Mouse (Mus musculus) MEL (cell line): ENCODE results near the gene Adamts14. TPM values are rescaled to one million over a fixed set of nuclear protein-coding genes. Genes with fewer than 3 reads are reported as not detected.

ENCODE experiments used
- DNase-seq: peaks from one replicate; pipeline ENCODE4 v3.0.0; 2011; ENCODE audit warnings: low read depth, low spot score
- H3K27ac ChIP-seq: 2 replicates; pipeline ENCODE4 v1.5.1; 2012; ENCODE audit warnings: low read depth, mild to moderate bottlenecking, control low read depth, low read length, moderate library complexity; ENCODE audit not compliant: control insufficient read depth
- H3K27me3 ChIP-seq, 2 experiments: fragments of 150-350 bp in 1 of 2; sonication (generic) in 1 of 2; 2 replicates each; pipeline ENCODE4 v1.6.1; 2012; ENCODE audit warnings: low read length in 2 of 2, mild to moderate bottlenecking in 2 of 2, improper control_type of control experiment in 1 of 2, moderate library complexity in 1 of 2; ENCODE audit not compliant: insufficient read depth in 2 of 2, control insufficient read depth in 1 of 2
- H3K36me3 ChIP-seq, 2 experiments: 2 replicates each; pipeline ENCODE4 v1.6.1; 2012 to 2014; ENCODE audit warnings: low read length in 2 of 2, improper control_type of control experiment in 1 of 2, inconsistent platforms in 1 of 2, mild to moderate bottlenecking in 1 of 2; ENCODE audit not compliant: insufficient read depth in 2 of 2, control insufficient read depth in 1 of 2
- H3K4me1 ChIP-seq, 2 experiments: fragments of 150-350 bp in 1 of 2; sonication (generic) in 1 of 2; 2 replicates each; pipeline ENCODE4 v1.6.1; 2012; ENCODE audit warnings: low read length in 2 of 2, improper control_type of control experiment in 1 of 2, mild to moderate bottlenecking in 1 of 2; ENCODE audit not compliant: insufficient read depth in 2 of 2, control insufficient read depth in 1 of 2
- H3K4me3 ChIP-seq, 2 experiments: fragments of 150-350 bp in 1 of 2; sonication (generic) in 1 of 2; 2 replicates each; pipeline ENCODE4 v1.5.1; 2012; ENCODE audit warnings: low read depth in 2 of 2, low read length in 2 of 2, mild to moderate bottlenecking in 2 of 2, moderate library complexity in 2 of 2, control low read depth in 1 of 2, improper control_type of control experiment in 1 of 2; ENCODE audit not compliant: control insufficient read depth in 1 of 2, insufficient read depth in 1 of 2
- H3K79me2 ChIP-seq: 2 replicates; pipeline ENCODE4 v1.6.1; 2012; ENCODE audit warnings: mild to moderate bottlenecking, low read length, moderate library complexity; ENCODE audit not compliant: control insufficient read depth, poor library complexity, insufficient read depth
- H3K9ac ChIP-seq: 2 replicates; pipeline ENCODE4 v1.6.1; 2012; ENCODE audit warnings: low read depth, mild to moderate bottlenecking, control low read depth, low read length, moderate library complexity; ENCODE audit not compliant: control insufficient read depth, poor library complexity, severe bottlenecking
- H3K9me3 ChIP-seq: fragments of 150-350 bp; sonication (generic); replicated peaks from 2 replicates; pipeline ENCODE4 v1.6.1; 2012; ENCODE audit warnings: mild to moderate bottlenecking, low read length, improper control_type of control experiment, moderate library complexity; ENCODE audit not compliant: insufficient read depth
- BHLHE40 ChIP-seq: IDR thresholded peaks from 2 replicates; pipeline ENCODE4 v1.6.1; 2012; ENCODE audit warnings: low read depth, mild to moderate bottlenecking, inconsistent platforms, low read length, improper control_type of control experiment, borderline replicate concordance
- CHD2 ChIP-seq: IDR thresholded peaks from 2 replicates; pipeline ENCODE4 v1.6.1; 2011; ENCODE audit warnings: low read length, improper control_type of control experiment
- CTCF ChIP-seq, 3 experiments: IDR thresholded peaks in 2 of 3; conservative IDR thresholded peaks in 1 of 3; 2 replicates each; pipeline ENCODE4 v1.5.1; 2011 to 2012; ENCODE audit warnings: low read length in 3 of 3, low read depth in 2 of 3, mild to moderate bottlenecking in 2 of 3, improper control_type of control experiment in 1 of 3, inconsistent platforms in 1 of 3, mixed read lengths in 1 of 3, moderate library complexity in 1 of 3; ENCODE audit not compliant: control insufficient read depth in 1 of 3, insufficient read depth in 1 of 3, poor library complexity in 1 of 3, severe bottlenecking in 1 of 3
- E2F4 ChIP-seq: IDR thresholded peaks from 2 replicates; pipeline ENCODE4 v1.6.1; 2011; ENCODE audit warnings: low read depth, low read length, improper control_type of control experiment, borderline replicate concordance
- ELF1 ChIP-seq: IDR thresholded peaks from 2 replicates; pipeline ENCODE4 v1.6.1; 2014; ENCODE audit warnings: low read depth, mild to moderate bottlenecking, inconsistent platforms, low read length, improper control_type of control experiment, moderate library complexity
- ETS1 ChIP-seq: IDR thresholded peaks from 2 replicates; pipeline ENCODE4 v1.6.1; 2012; ENCODE audit warnings: low read depth, mild to moderate bottlenecking, inconsistent platforms, low read length, improper control_type of control experiment, moderate library complexity
- GABPA ChIP-seq: IDR thresholded peaks from 2 replicates; pipeline ENCODE4 v1.6.1; 2012; ENCODE audit warnings: low read depth, mild to moderate bottlenecking, inconsistent platforms, low read length, improper control_type of control experiment, moderate library complexity
- JUND ChIP-seq: IDR thresholded peaks from 2 replicates; pipeline ENCODE4 v1.6.1; 2011; ENCODE audit warnings: low read depth, mild to moderate bottlenecking, improper control_type of control experiment, low read length
- MAFK ChIP-seq: IDR thresholded peaks from 2 replicates; pipeline ENCODE4 v1.6.1; 2011; ENCODE audit warnings: low read depth, mild to moderate bottlenecking, low read length, improper control_type of control experiment, borderline replicate concordance
- MAX ChIP-seq: IDR thresholded peaks from 2 replicates; pipeline ENCODE4 v1.6.1; 2011; ENCODE audit warnings: low read length, improper control_type of control experiment
- MEF2A ChIP-seq: IDR thresholded peaks from 2 replicates; pipeline ENCODE4 v1.6.1; 2014; ENCODE audit warnings: low read depth, mild to moderate bottlenecking, inconsistent platforms, low read length, improper control_type of control experiment; ENCODE audit not compliant: poor library complexity, insufficient replicate concordance, severe bottlenecking; ENCODE audit errors: extremely low read depth
- MXI1 ChIP-seq: IDR thresholded peaks from 2 replicates; pipeline ENCODE4 v1.6.1; 2011; ENCODE audit warnings: mild to moderate bottlenecking, low read depth, low read length, improper control_type of control experiment
- MYB ChIP-seq: IDR thresholded peaks from 2 replicates; pipeline ENCODE4 v1.6.1; 2011; ENCODE audit warnings: mild to moderate bottlenecking, low read depth, low read length, improper control_type of control experiment
- MYC ChIP-seq: IDR thresholded peaks from 2 replicates; pipeline ENCODE4 v1.6.1; 2011; ENCODE audit warnings: low read depth, mild to moderate bottlenecking, low read length, improper control_type of control experiment, moderate library complexity
- NRF1 ChIP-seq: IDR thresholded peaks from 2 replicates; pipeline ENCODE4 v1.6.1; 2014; ENCODE audit warnings: low read depth, mild to moderate bottlenecking, inconsistent platforms, low read length, improper control_type of control experiment, moderate library complexity; ENCODE audit not compliant: poor library complexity, insufficient read depth, severe bottlenecking
- POLR2AphosphoS2 ChIP-seq: IDR thresholded peaks from 2 replicates; pipeline ENCODE4 v1.6.1; 2011; ENCODE audit warnings: low read length, improper control_type of control experiment
- RAD21 ChIP-seq: IDR thresholded peaks from 2 replicates; pipeline ENCODE4 v1.6.1; 2011; ENCODE audit warnings: mild to moderate bottlenecking, low read depth, low read length, improper control_type of control experiment
- RCOR1 ChIP-seq: IDR thresholded peaks from 2 replicates; pipeline ENCODE4 v1.6.1; 2012; ENCODE audit warnings: low read depth, mild to moderate bottlenecking, inconsistent platforms, low read length, improper control_type of control experiment
- SIN3A ChIP-seq: IDR thresholded peaks from 2 replicates; pipeline ENCODE4 v1.6.1; 2012; ENCODE audit warnings: low read length, improper control_type of control experiment, inconsistent platforms
- SMC3 ChIP-seq: IDR thresholded peaks from 2 replicates; pipeline ENCODE4 v1.6.1; 2011; ENCODE audit warnings: low read depth, low read length, improper control_type of control experiment
- TAL1 ChIP-seq: IDR thresholded peaks from 2 replicates; pipeline ENCODE4 v1.6.1; 2012; ENCODE audit warnings: mild to moderate bottlenecking, inconsistent platforms, low read length, moderate library complexity, mixed read lengths
- UBTF ChIP-seq: IDR thresholded peaks from 2 replicates; pipeline ENCODE4 v1.6.1; 2012; ENCODE audit warnings: low read depth, mild to moderate bottlenecking, inconsistent platforms, low read length, improper control_type of control experiment, moderate library complexity, borderline replicate concordance; ENCODE audit not compliant: insufficient read depth
- USF2 ChIP-seq, 2 experiments: IDR thresholded peaks; 2 replicates each; pipeline ENCODE4 v1.6.1; 2011 to 2012; ENCODE audit warnings: improper control_type of control experiment in 2 of 2, low read length in 2 of 2, borderline replicate concordance in 1 of 2, inconsistent platforms in 1 of 2, low read depth in 1 of 2, mild to moderate bottlenecking in 1 of 2; ENCODE audit not compliant: insufficient read depth in 1 of 2
- ZC3H11A ChIP-seq: IDR thresholded peaks from 2 replicates; pipeline ENCODE4 v1.6.1; 2012; ENCODE audit warnings: low read depth, mild to moderate bottlenecking, inconsistent platforms, low read length, improper control_type of control experiment
- ZKSCAN1 ChIP-seq: IDR thresholded peaks from 2 replicates; pipeline ENCODE4 v1.6.1; 2012; ENCODE audit warnings: low read depth, mild to moderate bottlenecking, inconsistent platforms, low read length, improper control_type of control experiment, moderate library complexity
- ZMIZ1 ChIP-seq: IDR thresholded peaks from 2 replicates; pipeline ENCODE4 v1.6.1; 2012; ENCODE audit warnings: low read depth, mild to moderate bottlenecking, inconsistent platforms, low read length, improper control_type of control experiment, moderate library complexity
- polyA plus RNA-seq, 2 experiments: library from polyadenylated mRNA; stranded (reverse) in 1 of 2; unstranded in 1 of 2; fragments of >175 nt in 1 of 2; fragments of >200 nt in 1 of 2; gene quantifications; 2 replicates each; pipeline versions ENCODE4 v1.2.1 to v1.2.4; 2012; ENCODE audit warnings: low replicate concordance in 2 of 2, low read depth in 1 of 2; ENCODE audit not compliant: insufficient read length in 2 of 2, insufficient read depth in 1 of 2, missing spikeins in 1 of 2
- total RNA-seq: library from RNA; depleted of rRNA; stranded (reverse); fragments of 300-350 nt; gene quantifications from 2 replicates; pipeline ENCODE4 v1.2.3, GENCODE M21; 2012

Gene Adamts14
- total and polyA plus RNA-seq, 3 experiments: not detected

DNA sequence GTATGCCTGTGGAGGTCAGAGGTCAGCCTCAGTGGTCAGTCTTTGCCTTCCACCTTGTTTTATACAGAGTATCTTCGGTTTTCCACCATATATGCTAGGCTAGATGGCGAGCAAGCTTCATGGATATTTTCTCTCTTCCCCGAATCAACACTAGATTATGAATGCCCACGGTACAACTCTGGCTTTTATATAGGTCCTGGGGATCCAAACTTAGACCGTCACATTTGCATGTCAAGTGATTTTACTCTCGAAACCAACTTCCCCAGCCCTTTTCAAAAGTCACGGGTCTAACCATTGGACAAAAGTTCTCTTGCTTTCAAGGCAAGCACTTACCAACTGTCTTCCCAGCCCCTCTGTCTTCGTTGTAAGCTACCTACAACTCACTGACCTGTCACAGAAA is 94.6 kb downstream of the Adamts14 start:
- no peak overlapping the region for H3K9ac ChIP-seq
- no peaks in the 10 kb centered on the region for H3K4me1 ChIP-seq
- H3K79me2 ChIP-seq: no peaks in the 10 kb centered on the region
- H3K4me3 ChIP-seq: no peak overlapping the region
- H3K9me3 ChIP-seq: no peaks in the 10 kb centered on the region
- no peaks in the 10 kb centered on the region for H3K36me3 ChIP-seq
- TF ChIP-seq TAL1 (no peak), ELF1 (no peak), MYB (no peak), ETS1 (no peak), UBTF (no peak), ZKSCAN1 (no peak), RAD21 (no peak), CTCF (IDR thresholded peaks at IDR 0.05 in 2 of 3, conservative IDR thresholded peaks at IDR 0.05 in 1 of 3; ENCODE audit: control insufficient read depth in 1 of 3, insufficient read depth in 1 of 3, low read depth in 2 of 3, low read length in 3 of 3, poor library complexity in 1 of 3, severe bottlenecking in 1 of 3) (no peak), E2F4 (no peak), CHD2 (no peak), ZMIZ1 (no peak), MAX (no peak), NRF1 (no peak), USF2 (IDR thresholded peaks at IDR 0.05; ENCODE audit: borderline replicate concordance in 1 of 2, insufficient read depth in 1 of 2, low read depth in 1 of 2, low read length in 2 of 2) (no peak), RCOR1 (no peak)
- no peak overlapping the region for H3K27ac ChIP-seq
- H3K27me3 ChIP-seq: peaks cover 0 to 4% of the 10 kb centered on the region in 2 experiments; a peak in 1 of 4 replicates
- no peak for DNase-seq

DNA sequence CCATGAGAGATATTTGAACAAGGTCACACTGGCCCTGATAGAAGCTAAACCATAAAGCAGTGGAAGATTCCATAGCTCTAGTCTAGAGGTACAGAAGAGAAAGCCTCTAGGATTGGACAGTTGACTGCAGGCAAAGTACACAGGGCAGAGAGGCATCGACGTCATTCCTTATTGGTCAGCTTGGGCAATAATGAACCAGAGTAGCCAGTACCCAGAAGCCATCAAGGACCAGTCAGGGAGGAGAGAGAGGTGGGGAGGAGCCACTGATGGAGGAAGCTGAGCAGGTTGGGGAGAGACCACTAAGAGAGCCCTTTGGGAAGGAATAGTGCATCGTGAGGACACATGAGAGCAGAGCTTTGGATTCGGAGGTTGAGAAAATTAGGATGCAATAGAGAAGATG is 95.5 kb downstream of the Adamts14 start:
- no peak overlapping the region for H3K4me3 ChIP-seq
- H3K27me3 ChIP-seq: peaks cover 0 to 4% of the 10 kb centered on the region in 2 experiments; a peak in 1 of 4 replicates
- DNase-seq: no peak
- TF ChIP-seq SMC3 (no peak), MXI1 (no peak), RCOR1 (no peak), E2F4 (no peak), SIN3A (no peak), MAFK (no peak), GABPA (no peak), POLR2AphosphoS2 (no peak), JUND (no peak), TAL1 (no peak), MYC (no peak), MEF2A (no peak), BHLHE40 (no peak), ZC3H11A (no peak), MAX (no peak)
- no peak overlapping the region for H3K9ac ChIP-seq
- H3K9me3 ChIP-seq: no peaks in the 10 kb centered on the region
- H3K36me3 ChIP-seq: no peaks in the 10 kb centered on the region
- H3K79me2 ChIP-seq: no peaks in the 10 kb centered on the region
- no peak overlapping the region for H3K27ac ChIP-seq
- no peaks in the 10 kb centered on the region for H3K4me1 ChIP-seq
